Mouse (Mus musculus): ENCODE measurements at regions not wholly inside any gene's neighbourhood (a gene's known extent, or its start where the extent isn't known, plus 50 kb on each side); places are given as distances from the start of the nearest gene placed in this dataset.

DNA sequence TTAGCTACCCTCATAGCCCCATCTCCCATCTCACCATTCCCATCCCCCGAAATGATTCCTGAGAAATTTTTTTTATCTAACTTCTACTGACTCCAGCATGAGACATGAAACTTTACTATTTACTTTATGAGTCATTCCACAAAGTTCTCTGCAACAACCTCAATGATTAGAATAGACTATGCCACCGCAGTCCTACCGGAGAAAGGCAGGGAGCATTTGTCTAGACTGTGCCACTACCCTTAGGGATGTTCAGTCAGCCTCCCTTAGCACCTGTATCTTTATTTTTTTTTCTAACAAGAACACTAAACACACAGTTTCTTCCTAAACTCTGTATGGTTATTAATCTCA, 433.2 kb downstream of the Gsdmc2 start:
- TF ChIP-seq CTCF (IDR thresholded peaks at IDR 0.05; ENCODE audit: borderline replicate concordance, insufficient read depth, low read depth, low read length) (no peak), POLR2A (IDR thresholded peaks at IDR 0.05; ENCODE audit: borderline replicate concordance, insufficient read depth, low read length) (no peak)

All from cerebellum, adult 2 months (tissue).